Mouse (Mus musculus) MEL (cell line): Measurements from ENCODE around the gene Eml1. TPM values are rescaled to one million over a fixed set of nuclear protein-coding genes. Genes with fewer than 3 reads are reported as not detected.

Experiments
- DNase-seq: peaks from one replicate; pipeline ENCODE4 v3.0.0; 2011; ENCODE audit warnings: low read depth, low spot score
- H3K27ac ChIP-seq: 2 replicates; pipeline ENCODE4 v1.5.1; 2012; ENCODE audit warnings: low read depth, mild to moderate bottlenecking, control low read depth, low read length, moderate library complexity; ENCODE audit not compliant: control insufficient read depth
- H3K27me3 ChIP-seq, 2 experiments: fragments of 150-350 bp in 1 of 2; sonication (generic) in 1 of 2; 2 replicates each; pipeline ENCODE4 v1.6.1; 2012; ENCODE audit warnings: low read length in 2 of 2, mild to moderate bottlenecking in 2 of 2, improper control_type of control experiment in 1 of 2, moderate library complexity in 1 of 2; ENCODE audit not compliant: insufficient read depth in 2 of 2, control insufficient read depth in 1 of 2
- H3K36me3 ChIP-seq, 2 experiments: 2 replicates each; pipeline ENCODE4 v1.6.1; 2012 to 2014; ENCODE audit warnings: low read length in 2 of 2, improper control_type of control experiment in 1 of 2, inconsistent platforms in 1 of 2, mild to moderate bottlenecking in 1 of 2; ENCODE audit not compliant: insufficient read depth in 2 of 2, control insufficient read depth in 1 of 2
- H3K4me1 ChIP-seq, 2 experiments: fragments of 150-350 bp in 1 of 2; sonication (generic) in 1 of 2; 2 replicates each; pipeline ENCODE4 v1.6.1; 2012; ENCODE audit warnings: low read length in 2 of 2, improper control_type of control experiment in 1 of 2, mild to moderate bottlenecking in 1 of 2; ENCODE audit not compliant: insufficient read depth in 2 of 2, control insufficient read depth in 1 of 2
- H3K4me3 ChIP-seq, 2 experiments: fragments of 150-350 bp in 1 of 2; sonication (generic) in 1 of 2; 2 replicates each; pipeline ENCODE4 v1.5.1; 2012; ENCODE audit warnings: low read depth in 2 of 2, low read length in 2 of 2, mild to moderate bottlenecking in 2 of 2, moderate library complexity in 2 of 2, control low read depth in 1 of 2, improper control_type of control experiment in 1 of 2; ENCODE audit not compliant: control insufficient read depth in 1 of 2, insufficient read depth in 1 of 2
- H3K79me2 ChIP-seq: 2 replicates; pipeline ENCODE4 v1.6.1; 2012; ENCODE audit warnings: mild to moderate bottlenecking, low read length, moderate library complexity; ENCODE audit not compliant: control insufficient read depth, poor library complexity, insufficient read depth
- H3K9ac ChIP-seq: 2 replicates; pipeline ENCODE4 v1.6.1; 2012; ENCODE audit warnings: low read depth, mild to moderate bottlenecking, control low read depth, low read length, moderate library complexity; ENCODE audit not compliant: control insufficient read depth, poor library complexity, severe bottlenecking
- H3K9me3 ChIP-seq: fragments of 150-350 bp; sonication (generic); replicated peaks from 2 replicates; pipeline ENCODE4 v1.6.1; 2012; ENCODE audit warnings: mild to moderate bottlenecking, low read length, improper control_type of control experiment, moderate library complexity; ENCODE audit not compliant: insufficient read depth
- CHD1 ChIP-seq: IDR thresholded peaks from 2 replicates; pipeline ENCODE4 v1.6.1; 2012; ENCODE audit warnings: low read depth, mild to moderate bottlenecking, inconsistent platforms, low read length, improper control_type of control experiment
- CTCF ChIP-seq, 3 experiments: IDR thresholded peaks in 2 of 3; conservative IDR thresholded peaks in 1 of 3; 2 replicates each; pipeline ENCODE4 v1.5.1; 2011 to 2012; ENCODE audit warnings: low read length in 3 of 3, low read depth in 2 of 3, mild to moderate bottlenecking in 2 of 3, improper control_type of control experiment in 1 of 3, inconsistent platforms in 1 of 3, mixed read lengths in 1 of 3, moderate library complexity in 1 of 3; ENCODE audit not compliant: control insufficient read depth in 1 of 3, insufficient read depth in 1 of 3, poor library complexity in 1 of 3, severe bottlenecking in 1 of 3
- ELF1 ChIP-seq: IDR thresholded peaks from 2 replicates; pipeline ENCODE4 v1.6.1; 2014; ENCODE audit warnings: low read depth, mild to moderate bottlenecking, inconsistent platforms, low read length, improper control_type of control experiment, moderate library complexity
- GATA1 ChIP-seq: IDR thresholded peaks from 2 replicates; pipeline ENCODE4 v1.6.1; 2011; ENCODE audit warnings: low read depth, low read length, improper control_type of control experiment
- JUND ChIP-seq: IDR thresholded peaks from 2 replicates; pipeline ENCODE4 v1.6.1; 2011; ENCODE audit warnings: low read depth, mild to moderate bottlenecking, improper control_type of control experiment, low read length
- KAT2A ChIP-seq: conservative IDR thresholded peaks from 2 replicates; pipeline ENCODE4 v1.6.1; 2012; ENCODE audit warnings: low read depth, low read length, improper control_type of control experiment, inconsistent platforms
- MAFK ChIP-seq: IDR thresholded peaks from 2 replicates; pipeline ENCODE4 v1.6.1; 2011; ENCODE audit warnings: low read depth, mild to moderate bottlenecking, low read length, improper control_type of control experiment, borderline replicate concordance
- MAX ChIP-seq: IDR thresholded peaks from 2 replicates; pipeline ENCODE4 v1.6.1; 2011; ENCODE audit warnings: low read length, improper control_type of control experiment
- MXI1 ChIP-seq: IDR thresholded peaks from 2 replicates; pipeline ENCODE4 v1.6.1; 2011; ENCODE audit warnings: mild to moderate bottlenecking, low read depth, low read length, improper control_type of control experiment
- NRF1 ChIP-seq: IDR thresholded peaks from 2 replicates; pipeline ENCODE4 v1.6.1; 2014; ENCODE audit warnings: low read depth, mild to moderate bottlenecking, inconsistent platforms, low read length, improper control_type of control experiment, moderate library complexity; ENCODE audit not compliant: poor library complexity, insufficient read depth, severe bottlenecking
- POLR2AphosphoS5 ChIP-seq: IDR thresholded peaks from 2 replicates; pipeline ENCODE4 v1.6.1; 2012; ENCODE audit warnings: low read depth, borderline replicate concordance, mild to moderate bottlenecking, inconsistent platforms, low read length, moderate library complexity, mixed read lengths
- RCOR1 ChIP-seq: IDR thresholded peaks from 2 replicates; pipeline ENCODE4 v1.6.1; 2012; ENCODE audit warnings: low read depth, mild to moderate bottlenecking, inconsistent platforms, low read length, improper control_type of control experiment
- SMC3 ChIP-seq: IDR thresholded peaks from 2 replicates; pipeline ENCODE4 v1.6.1; 2011; ENCODE audit warnings: low read depth, low read length, improper control_type of control experiment
- TAL1 ChIP-seq: IDR thresholded peaks from 2 replicates; pipeline ENCODE4 v1.6.1; 2012; ENCODE audit warnings: mild to moderate bottlenecking, inconsistent platforms, low read length, moderate library complexity, mixed read lengths
- UBTF ChIP-seq: IDR thresholded peaks from 2 replicates; pipeline ENCODE4 v1.6.1; 2012; ENCODE audit warnings: low read depth, mild to moderate bottlenecking, inconsistent platforms, low read length, improper control_type of control experiment, moderate library complexity, borderline replicate concordance; ENCODE audit not compliant: insufficient read depth
- USF1 ChIP-seq: IDR thresholded peaks from 2 replicates; pipeline ENCODE4 v1.6.1; 2014; ENCODE audit warnings: low read depth, mild to moderate bottlenecking, inconsistent platforms, low read length, improper control_type of control experiment, moderate library complexity
- ZKSCAN1 ChIP-seq: IDR thresholded peaks from 2 replicates; pipeline ENCODE4 v1.6.1; 2012; ENCODE audit warnings: low read depth, mild to moderate bottlenecking, inconsistent platforms, low read length, improper control_type of control experiment, moderate library complexity
- ZMIZ1 ChIP-seq: IDR thresholded peaks from 2 replicates; pipeline ENCODE4 v1.6.1; 2012; ENCODE audit warnings: low read depth, mild to moderate bottlenecking, inconsistent platforms, low read length, improper control_type of control experiment, moderate library complexity
- polyA plus RNA-seq, 2 experiments: library from polyadenylated mRNA; stranded (reverse) in 1 of 2; unstranded in 1 of 2; fragments of >175 nt in 1 of 2; fragments of >200 nt in 1 of 2; gene quantifications; 2 replicates each; pipeline versions ENCODE4 v1.2.1 to v1.2.4; 2012; ENCODE audit warnings: low replicate concordance in 2 of 2, low read depth in 1 of 2; ENCODE audit not compliant: insufficient read length in 2 of 2, insufficient read depth in 1 of 2, missing spikeins in 1 of 2
- total RNA-seq: library from RNA; depleted of rRNA; stranded (reverse); fragments of 300-350 nt; gene quantifications from 2 replicates; pipeline ENCODE4 v1.2.3, GENCODE M21; 2012

Gene Eml1
- total and polyA plus RNA-seq, 3 experiments, result not detected

- H3K27ac ChIP-seq, result no peak overlapping the region
- no peaks in the 10 kb centered on the region for H3K79me2 ChIP-seq
- no peaks in the 10 kb centered on the region for H3K36me3 ChIP-seq
- H3K9me3 ChIP-seq, result no peaks in the 10 kb centered on the region
- TF ChIP-seq TAL1 (no peak), CTCF (IDR thresholded peaks at IDR 0.05 in 2 of 3, conservative IDR thresholded peaks at IDR 0.05 in 1 of 3; ENCODE audit: control insufficient read depth in 1 of 3, insufficient read depth in 1 of 3, low read depth in 2 of 3, low read length in 3 of 3, poor library complexity in 1 of 3, severe bottlenecking in 1 of 3) (no peak), UBTF (no peak), ZMIZ1 (no peak), JUND (no peak), RCOR1 (no peak), MXI1 (no peak), ZKSCAN1 (no peak), GATA1 (no peak), POLR2AphosphoS5 (no peak)
- TF ChIP-seq, all 39 proteins: peak for 0
- no peak overlapping the region for H3K9ac ChIP-seq
- no peaks in the 10 kb centered on the region for H3K4me1 ChIP-seq
- H3K27me3 ChIP-seq, result no peaks in the 10 kb centered on the region
- H3K4me3 ChIP-seq, result no peak overlapping the region
- no peak for DNase-seq
These were observed 4.9 kb upstream of the Eml1 start for GRCm38 (mm10) chr12:108365868-108366267.

GRCm38 (mm10) chr12:108367909-108368308, 2.8 kb upstream of the Eml1 start:
- Histone ChIP-seq H3K27me3 (no peaks in the 10 kb centered on the region), H3K36me3 (no peaks in the 10 kb centered on the region), H3K4me3 (no peak overlapping the region), H3K9me3 (no peaks in the 10 kb centered on the region), H3K79me2 (no peaks in the 10 kb centered on the region), H3K9ac (no peak overlapping the region)
- no peak for DNase-seq
- TF ChIP-seq MAFK (no peak), MAX (no peak), NRF1 (no peak), KAT2A (no peak), USF1 (no peak), SMC3 (no peak), CHD1 (no peak), ELF1 (no peak)
- TF ChIP-seq, all 39 proteins: peak for 0
- no peaks in the 10 kb centered on the region for H3K4me1 ChIP-seq
- H3K27ac ChIP-seq, result no peak overlapping the region
